Mouse (Mus musculus) intestine, embryonic 16.5 days (tissue): Measurements from ENCODE around the gene Faim. TPM values are rescaled to one million over a fixed set of nuclear protein-coding genes. Genes with fewer than 3 reads are reported as not detected.

Source experiments
- ATAC-seq: fragments of 200-750 bp; cut with Nextera tagmentation; 2 replicates; pipeline ENCODE4 v1.8.0; 2017; ENCODE audit warnings: moderate TSS enrichment, moderate library complexity
- H3K27ac ChIP-seq: fragments of 300-500 bp; sonication (generic); 2 replicates; pipeline ENCODE4 v1.5.1; 2014; ENCODE audit warnings: mild to moderate bottlenecking, low read length
- H3K27me3 ChIP-seq: fragments of 300-500 bp; sonication (generic); replicated peaks from 2 replicates; pipeline ENCODE4 v1.6.1; 2014; ENCODE audit warnings: low read length, control low read depth, mixed read lengths; ENCODE audit not compliant: control insufficient read depth, insufficient read depth
- H3K36me3 ChIP-seq: fragments of 300-500 bp; sonication (generic); 2 replicates; pipeline ENCODE4 v1.6.1; 2014; ENCODE audit warnings: low read length, control low read depth; ENCODE audit not compliant: control insufficient read depth, insufficient read depth
- H3K4me1 ChIP-seq: fragments of 300-500 bp; sonication (generic); 2 replicates; pipeline ENCODE4 v1.6.1; 2014; ENCODE audit warnings: low read length, control low read depth, mixed read lengths; ENCODE audit not compliant: control insufficient read depth, insufficient read depth
- H3K4me2 ChIP-seq: fragments of 300-500 bp; sonication (generic); 2 replicates; pipeline ENCODE4 v1.6.1; 2014; ENCODE audit warnings: low read depth, low read length, control low read depth
- H3K4me3 ChIP-seq: fragments of 300-500 bp; sonication (generic); 2 replicates; pipeline ENCODE4 v1.5.1; 2014; ENCODE audit warnings: mild to moderate bottlenecking, low read length
- H3K9ac ChIP-seq: fragments of 300-500 bp; sonication (generic); 2 replicates; pipeline ENCODE4 v1.6.1; 2014; ENCODE audit warnings: low read depth, low read length
- H3K9me3 ChIP-seq: fragments of 300-500 bp; sonication (generic); 2 replicates; pipeline ENCODE4 v1.6.1; 2016; ENCODE audit warnings: low read length, control low read depth; ENCODE audit not compliant: control insufficient read depth
- WGBS: fragments of 180-500 bp; shearing (Covaris S2); extraction: QIAGEN DNeasy Blood & Tissue Kit; methylation state at CpG from one replicate; pipeline ENCODE4 v1.1.7; 2014; 5-methylcytosine and 5-hydroxymethylcytosine counted together
- polyA plus RNA-seq: library from polyadenylated mRNA; unstranded; fragments of >200 nt; fragmentation: Nextera tagmentation; extraction: Ambion mirVana; gene quantifications from 2 replicates; pipeline ENCODE4 v1.2.1, GENCODE M21; 2015

The Faim gene
- polyA plus RNA-seq, 1 experiment from 2014 or later, result 36.9 TPM

DNA sequence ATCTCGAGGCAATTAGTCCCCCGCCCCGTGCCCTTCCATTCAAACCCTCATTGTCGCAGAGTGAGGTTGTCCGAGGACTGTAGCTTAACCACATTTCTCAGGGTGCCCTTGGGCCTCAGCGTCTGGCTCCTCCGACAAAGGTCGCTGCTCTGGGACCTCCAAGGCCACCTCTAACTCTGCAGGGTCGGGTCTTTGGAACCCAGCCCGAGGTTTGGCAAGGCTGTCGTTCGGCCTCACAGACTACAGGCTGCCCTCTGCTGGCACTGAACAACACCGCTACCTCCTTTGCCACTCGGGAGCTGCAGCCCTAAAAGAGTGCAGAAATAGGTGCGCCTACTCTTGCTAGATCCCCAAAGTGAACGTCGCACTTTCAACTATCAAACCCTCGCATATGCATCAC lies 21.1 kb upstream of the Faim start:
- 2% methylated on average over 18 of the region's 18 CpGs for WGBS
- H3K27me3 ChIP-seq, result peaks cover 77% of the 10 kb centered on the region
- no peak overlapping the region for H3K27ac ChIP-seq
- no peak overlapping the region for H3K4me3 ChIP-seq
- no peaks in the 10 kb centered on the region for H3K36me3 ChIP-seq
- H3K9me3 ChIP-seq, result no peaks in the 10 kb centered on the region
- no peak overlapping the region for H3K9ac ChIP-seq
- ATAC-seq, result peak; percentile 40; the same call in 1 of the 2 replicates
- no peak overlapping the region for H3K4me2 ChIP-seq
- peaks cover 3% of the 10 kb centered on the region; the same call in 1 of the 2 replicates for H3K4me1 ChIP-seq

GRCm38 (mm10) chr9:98973101-98973521 lies 13.1 kb upstream of the Faim start:
- no peak overlapping the region for H3K27ac ChIP-seq
- no peaks in the 10 kb centered on the region for H3K36me3 ChIP-seq
- peaks cover 6% of the 10 kb centered on the region for H3K4me1 ChIP-seq
- peaks cover 61% of the 10 kb centered on the region for H3K27me3 ChIP-seq
- peak overlapping the region; percentile 43 for H3K4me3 ChIP-seq
- peaks cover 3% of the 10 kb centered on the region; the same call in 1 of the 2 replicates for H3K9me3 ChIP-seq
- under 1% methylated on average over 40 of the region's 40 CpGs for WGBS
- peak overlapping the region; percentile 33; the same call in 1 of the 2 replicates for H3K9ac ChIP-seq
- peak overlapping the region; percentile 68 for H3K4me2 ChIP-seq
- peak; percentile 74; the same call in 1 of the 2 replicates for ATAC-seq

DNA sequence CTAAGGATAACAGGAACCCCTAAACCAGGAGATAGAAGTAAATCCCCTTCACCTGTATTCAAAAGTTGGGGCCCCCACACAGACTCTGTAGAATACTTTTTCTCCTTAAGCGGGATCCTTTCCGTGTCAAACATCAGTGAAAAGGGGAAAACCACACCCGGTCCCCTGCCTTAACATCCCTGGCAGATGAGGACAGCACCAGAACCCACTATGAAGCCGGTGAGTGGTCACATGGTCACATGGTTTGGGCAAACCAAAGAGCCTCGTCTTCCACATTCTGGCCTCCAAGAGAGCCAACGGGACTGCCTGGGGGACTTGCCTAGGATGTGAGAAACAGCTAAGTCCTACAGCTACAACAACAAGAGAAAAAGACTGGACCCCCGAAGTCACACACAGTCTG lies 12.6 kb upstream of the Faim start:
- H3K9ac ChIP-seq, result no peak overlapping the region
- WGBS, result 5% methylated on average over 7 of the region's 7 CpGs

DNA sequence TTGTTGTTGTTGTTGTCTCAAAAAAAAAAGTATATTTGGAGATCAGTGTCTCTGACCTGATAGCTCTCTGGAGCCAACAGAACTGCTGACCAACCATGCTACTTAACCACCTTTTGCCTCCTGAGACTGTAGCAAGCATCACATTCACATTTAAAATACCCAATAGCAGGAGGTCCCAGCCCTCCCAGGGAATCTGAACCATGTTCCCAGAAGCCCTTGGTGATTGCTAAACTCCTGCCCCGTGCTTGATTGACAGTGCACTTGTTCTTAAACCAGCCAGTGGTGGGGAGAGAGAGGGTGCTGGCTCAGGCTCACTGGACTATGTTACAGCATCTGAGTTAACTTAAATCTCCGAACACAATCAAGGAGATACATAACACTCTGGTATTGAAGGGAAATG lies 11.3 kb upstream of the Faim start:
- Histone ChIP-seq H3K9me3 (peaks cover 3% of the 10 kb centered on the region; the same call in 1 of the 2 replicates), H3K27me3 (peaks cover 53% of the 10 kb centered on the region), H3K36me3 (no peaks in the 10 kb centered on the region), H3K4me1 (peaks cover 8% of the 10 kb centered on the region), H3K27ac (no peak overlapping the region), H3K9ac (no peak overlapping the region), H3K4me2 (no peak overlapping the region), H3K4me3 (no peak overlapping the region)
- 39% methylated on average over 2 of the region's 2 CpGs for WGBS
- no peak for ATAC-seq

More for the DNA sequence above, 12.6 kb upstream of the Faim start:
- H3K4me1 ChIP-seq, result peaks cover 6% of the 10 kb centered on the region
- H3K9me3 ChIP-seq, result peaks cover 3% of the 10 kb centered on the region; the same call in 1 of the 2 replicates
- H3K4me3 ChIP-seq, result peak overlapping the region; percentile 43; the same call in 1 of the 2 replicates
- no peak for ATAC-seq
- no peak overlapping the region for H3K27ac ChIP-seq
- H3K36me3 ChIP-seq, result no peaks in the 10 kb centered on the region
- H3K27me3 ChIP-seq, result peaks cover 61% of the 10 kb centered on the region
- H3K4me2 ChIP-seq, result peak overlapping the region; percentile 68

DNA sequence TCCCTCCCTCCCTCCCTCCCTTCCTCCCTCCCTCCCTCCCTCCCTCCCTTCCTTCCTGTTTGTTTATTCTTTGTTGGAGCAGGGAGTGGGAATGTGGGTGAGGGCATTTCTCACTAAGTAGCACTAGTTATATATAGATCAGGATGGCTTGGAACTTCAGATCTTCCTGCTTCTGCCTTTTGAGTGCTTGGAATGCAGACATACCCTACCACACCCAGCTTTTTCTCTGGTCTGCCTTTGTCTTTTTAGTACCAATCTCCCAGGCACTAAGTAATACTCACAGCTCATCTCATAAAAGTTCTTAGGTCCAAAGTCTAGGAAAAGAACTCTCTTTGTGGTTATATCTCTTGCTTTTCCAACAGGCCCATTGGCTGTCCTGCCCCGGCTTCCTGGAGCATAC lies 10.1 kb upstream of the Faim start:
- no peak overlapping the region for H3K27ac ChIP-seq
- no peak; the same call in 1 of the 2 replicates for ATAC-seq
- no peak overlapping the region for H3K9ac ChIP-seq
- H3K36me3 ChIP-seq, result no peaks in the 10 kb centered on the region
- peaks cover 41% of the 10 kb centered on the region for H3K27me3 ChIP-seq
- peaks cover 8% of the 10 kb centered on the region for H3K4me1 ChIP-seq
- no peak overlapping the region for H3K4me2 ChIP-seq
- no peaks in the 10 kb centered on the region for H3K9me3 ChIP-seq
- WGBS, result 79% methylated on average over 1 of the region's 1 CpGs
- no peak overlapping the region for H3K4me3 ChIP-seq

DNA sequence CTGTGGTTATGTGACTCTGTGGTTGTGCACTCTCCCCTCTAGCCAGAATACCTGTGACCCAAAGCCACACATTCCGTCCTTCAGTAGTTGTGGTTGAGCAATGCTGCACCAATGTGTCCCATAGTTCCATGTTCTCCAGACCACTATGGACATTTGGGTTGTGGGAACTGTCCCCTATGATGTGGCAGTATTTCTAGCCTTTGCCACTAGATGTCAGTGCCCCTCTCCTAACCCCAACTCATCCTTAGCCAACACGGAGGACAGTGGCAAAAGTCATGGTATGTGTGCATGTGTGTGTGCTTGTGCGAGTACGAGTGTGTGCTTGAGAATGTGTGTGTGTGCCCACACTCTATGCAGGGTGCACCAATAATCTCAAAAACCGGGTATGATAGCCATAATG lies 9.7 kb upstream of the Faim start:
- Histone ChIP-seq H3K4me2 (no peak overlapping the region), H3K27me3 (peaks cover 38% of the 10 kb centered on the region), H3K9ac (no peak overlapping the region), H3K36me3 (no peaks in the 10 kb centered on the region), H3K9me3 (no peaks in the 10 kb centered on the region), H3K27ac (no peak overlapping the region), H3K4me3 (no peak overlapping the region), H3K4me1 (peaks cover 8% of the 10 kb centered on the region)
- ATAC-seq, result 0 out of 2 replicates have a peak, but pooled peaks have one; percentile 11
- WGBS, result 48% methylated on average over 5 of the region's 5 CpGs

DNA sequence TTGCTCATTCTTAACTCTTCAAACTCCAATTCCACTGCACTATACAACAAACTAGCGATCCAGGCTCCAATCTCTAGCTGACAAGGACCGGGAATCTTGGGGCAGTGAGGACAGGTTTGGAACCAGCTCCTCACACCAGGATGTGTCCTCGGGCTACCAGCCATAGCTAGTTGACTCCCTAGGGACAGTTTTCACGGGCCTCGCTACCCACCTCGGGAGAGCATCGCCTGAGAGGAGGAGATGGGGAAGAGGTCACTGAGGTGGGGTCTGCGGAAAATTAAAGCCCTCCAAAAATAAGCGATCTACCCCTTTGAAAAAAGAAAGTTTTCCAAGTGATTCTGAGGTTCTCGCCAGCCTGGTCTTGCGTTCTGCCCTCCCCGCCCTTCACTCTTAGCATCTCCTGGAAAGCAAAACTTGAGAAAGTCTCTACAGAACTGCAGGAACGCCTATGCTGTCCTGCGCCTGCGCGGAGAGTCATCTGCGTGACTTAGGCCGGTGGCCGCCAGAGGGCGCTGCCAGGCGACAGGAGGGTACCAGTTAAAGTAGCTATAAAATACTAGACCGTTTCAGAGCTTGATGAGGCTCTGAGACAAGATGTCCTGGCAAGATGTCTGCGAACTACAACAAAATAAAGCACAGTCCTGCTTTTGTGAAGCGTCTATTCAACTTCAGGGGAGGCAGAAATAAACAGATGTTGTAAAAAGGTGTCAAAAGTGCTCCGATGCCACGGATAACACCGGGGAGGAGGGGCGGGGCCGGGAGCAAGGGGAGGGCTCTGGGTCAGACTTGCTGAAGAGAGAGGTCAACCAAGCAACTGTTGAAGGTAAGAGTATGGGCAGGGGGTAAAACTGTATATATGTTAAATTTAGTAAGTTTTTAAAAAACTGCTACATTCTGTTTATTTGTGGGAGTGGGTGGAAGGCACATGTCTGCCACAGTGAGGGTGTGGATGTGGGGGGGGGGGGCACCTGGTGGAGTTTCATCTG lies 6.4 kb upstream of the Faim start:
- H3K36me3 ChIP-seq, result no peaks in the 10 kb centered on the region
- ATAC-seq, result peak; percentile 78

GRCm38 (mm10) chr9:98986476-98987096 lies 413 bp downstream of the Faim start:
- H3K27ac ChIP-seq, result no peak overlapping the region
- H3K4me2 ChIP-seq, result peak overlapping the region; percentile 89
- no peaks in the 10 kb centered on the region for H3K9me3 ChIP-seq
- H3K4me1 ChIP-seq, result peaks cover 4% of the 10 kb centered on the region; the same call in 1 of the 2 replicates
- peak overlapping the region; percentile 86 for H3K4me3 ChIP-seq
- no peaks in the 10 kb centered on the region for H3K27me3 ChIP-seq
- under 1% methylated on average over 44 of the region's 50 CpGs for WGBS
- H3K36me3 ChIP-seq, result no peaks in the 10 kb centered on the region
- peak overlapping the region; percentile 81 for H3K9ac ChIP-seq
- peak; percentile 54 for ATAC-seq

More for the DNA sequence above, 6.4 kb upstream of the Faim start:
- H3K4me1 ChIP-seq, result 0 out of 2 replicates have a peak, but pooled peaks cover 2% of the 10 kb centered on the region
- peak overlapping the region; percentile 24 for H3K4me3 ChIP-seq
- no peak overlapping the region for H3K27ac ChIP-seq
- no peaks in the 10 kb centered on the region for H3K9me3 ChIP-seq
- WGBS, result 5% methylated on average over 29 of the region's 29 CpGs
- H3K9ac ChIP-seq, result 0 out of 2 replicates have a peak overlapping the region, but pooled peaks have one; percentile 3
- peaks cover 12% of the 10 kb centered on the region for H3K27me3 ChIP-seq
- H3K4me2 ChIP-seq, result peak overlapping the region; percentile 41

DNA sequence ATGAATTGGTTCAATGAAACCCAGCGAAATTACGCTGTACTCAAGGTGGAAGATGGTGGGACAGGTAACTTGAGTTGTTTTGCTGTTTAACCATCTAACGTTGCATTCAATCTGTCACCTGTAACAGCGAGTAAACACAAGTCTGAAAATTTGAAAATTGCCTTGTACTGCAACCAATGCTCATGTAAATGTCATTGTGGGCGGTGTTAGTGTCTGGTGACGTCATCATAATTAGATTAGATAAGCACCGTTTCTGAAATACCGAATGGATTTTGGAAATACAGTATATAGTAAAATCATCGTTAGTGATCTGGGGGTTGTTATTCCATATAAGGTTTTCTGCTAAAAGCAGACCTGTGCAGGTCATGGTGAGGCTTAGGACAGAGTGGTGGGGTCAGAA lies 958 bp downstream of the Faim start:
- no peaks in the 10 kb centered on the region for H3K36me3 ChIP-seq
- H3K9ac ChIP-seq, result peak overlapping the region; percentile 81; the same call in 1 of the 2 replicates
- H3K4me3 ChIP-seq, result peak overlapping the region; percentile 86
- no peaks in the 10 kb centered on the region for H3K9me3 ChIP-seq
- H3K27me3 ChIP-seq, result no peaks in the 10 kb centered on the region
- peak overlapping the region; percentile 89 for H3K4me2 ChIP-seq
- 43% methylated on average over 9 of the region's 9 CpGs for WGBS
- no peak overlapping the region for H3K27ac ChIP-seq
- no peak for ATAC-seq
- H3K4me1 ChIP-seq, result peaks cover 4% of the 10 kb centered on the region; the same call in 1 of the 2 replicates
